Mouse (Mus musculus) erythroblast, adult 5-6 weeks (primary cell): Measurements from ENCODE around the gene Prlhr. TPM values are rescaled to one million over a fixed set of nuclear protein-coding genes. Genes with fewer than 3 reads are reported as not detected.

Source experiments
- ATAC-seq: replicated peaks from 2 replicates; pipeline ENCODE4 v1.8.0; 2016; ENCODE audit warnings: moderate number of reproducible peaks, mild to moderate bottlenecking, moderate TSS enrichment, inconsistent platforms; ENCODE audit not compliant: poor library complexity, low FRiP score, severe bottlenecking
- total RNA-seq, 2 experiments: library from RNA; stranded (forward) in 1 of 2; stranded (reverse) in 1 of 2; fragments of 150-400 nt in 1 of 2; fragments of 200-764, 138-1000 nt in 1 of 2; gene quantifications; 2 replicates each; pipeline versions ENCODE4 v1.2.3 to v1.2.4; 2015 to 2017; ENCODE audit warnings: low replicate concordance in 2 of 2

The Prlhr gene
- total RNA-seq (2015; ENCODE audit: low replicate concordance) = not detected in 2 replicates
- not detected in 2 replicates for total RNA-seq (2017; ENCODE audit: low replicate concordance)

- no peak for ATAC-seq
These were observed at the start of gene Prlhr for GRCm38 (mm10) chr19:60468254-60468762. Gene Prlhr (minus strand): TSS chr19:60468304.

GRCm38 (mm10) chr19:60515064-60515463 lies 47.0 kb upstream of the Prlhr start:
- no peak for ATAC-seq

GRCm38 (mm10) chr19:60513431-60513830 lies 45.3 kb upstream of the Prlhr start:
- no peak for ATAC-seq

DNA sequence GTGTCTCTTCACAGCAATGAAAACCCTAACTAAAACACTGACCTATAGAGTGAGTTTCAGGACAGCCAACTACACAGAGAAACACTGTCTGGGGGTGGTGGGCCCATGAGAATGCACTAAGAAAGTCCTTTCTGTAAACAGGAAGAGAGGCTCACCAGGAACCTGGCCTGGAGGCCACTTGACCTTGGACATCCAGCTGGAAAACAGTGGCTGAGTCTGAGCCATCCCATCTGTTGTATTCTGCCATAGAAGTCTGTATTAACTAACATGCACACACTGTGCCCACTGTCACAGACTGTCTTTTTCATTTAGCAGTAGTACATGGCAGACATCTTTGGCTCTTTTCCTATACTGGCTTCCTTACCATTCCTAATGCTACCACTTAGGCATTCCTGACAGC lies 32.1 kb upstream of the Prlhr start:
- ATAC-seq = no peak

DNA sequence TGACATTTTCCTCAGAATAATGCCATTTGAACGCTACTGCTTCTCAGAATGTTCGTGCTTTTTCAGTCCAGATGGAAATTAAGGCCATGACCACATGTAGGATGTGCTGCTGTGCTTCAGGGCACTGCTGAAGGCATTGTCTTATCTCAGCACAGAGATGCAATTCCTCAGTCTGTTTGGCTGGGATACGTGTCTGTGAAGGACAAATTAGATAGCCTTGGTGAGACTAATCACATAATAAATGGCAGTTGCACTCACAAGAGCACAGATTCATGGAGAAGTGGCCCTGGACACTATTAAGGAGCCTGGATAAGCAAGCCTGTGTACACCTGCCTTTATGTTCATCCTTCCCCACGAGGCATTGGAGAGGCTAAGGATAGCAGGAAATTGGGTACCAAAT lies 29.1 kb upstream of the Prlhr start:
- no peak for ATAC-seq

- no peak for ATAC-seq
These were observed 27.7 kb upstream of the Prlhr start for GRCm38 (mm10) chr19:60495772-60496171.

- no peak for ATAC-seq
These were observed 21.5 kb upstream of the Prlhr start for GRCm38 (mm10) chr19:60489566-60489965.

DNA sequence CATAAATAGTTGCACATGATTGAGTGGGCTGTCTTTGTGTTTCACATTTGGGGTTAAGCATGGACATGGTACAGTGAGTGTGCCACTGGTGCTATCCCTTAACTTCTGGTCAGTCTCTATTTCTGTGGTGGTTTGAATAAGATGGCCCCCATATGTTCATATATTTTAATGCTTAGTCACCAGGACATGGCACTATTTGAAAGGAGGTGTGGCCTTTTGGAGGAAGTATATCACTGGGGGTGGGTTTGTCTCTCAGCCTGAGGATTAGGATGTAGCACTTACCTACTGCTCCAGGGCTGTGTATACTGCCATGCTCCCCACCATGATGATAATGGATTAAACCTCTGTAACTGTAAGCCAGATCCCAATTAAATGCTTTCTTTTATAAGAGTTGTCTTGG lies 17.2 kb upstream of the Prlhr start:
- no peak for ATAC-seq

GRCm38 (mm10) chr19:60478859-60479258 lies 10.8 kb upstream of the Prlhr start:
- ATAC-seq = no peak

DNA sequence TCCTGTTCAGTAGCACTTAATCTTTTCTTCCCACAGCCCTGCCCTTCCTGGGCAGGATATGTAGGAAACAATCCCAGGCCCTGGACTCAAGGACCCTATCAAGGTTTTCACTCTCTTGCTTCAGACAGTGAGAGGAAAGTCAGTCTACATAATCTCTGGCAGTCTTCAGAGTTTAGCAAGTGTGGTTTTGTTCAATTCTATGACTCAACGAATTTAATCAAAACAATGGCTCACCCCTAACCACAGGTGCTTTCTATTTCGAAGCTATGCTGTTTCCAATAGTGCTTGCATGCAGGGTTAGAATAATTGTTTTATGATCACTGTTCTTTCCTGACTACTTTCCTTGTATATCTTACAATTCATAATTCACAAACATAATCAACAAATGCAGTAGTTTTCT lies 9.7 kb upstream of the Prlhr start:
- no peak for ATAC-seq

DNA sequence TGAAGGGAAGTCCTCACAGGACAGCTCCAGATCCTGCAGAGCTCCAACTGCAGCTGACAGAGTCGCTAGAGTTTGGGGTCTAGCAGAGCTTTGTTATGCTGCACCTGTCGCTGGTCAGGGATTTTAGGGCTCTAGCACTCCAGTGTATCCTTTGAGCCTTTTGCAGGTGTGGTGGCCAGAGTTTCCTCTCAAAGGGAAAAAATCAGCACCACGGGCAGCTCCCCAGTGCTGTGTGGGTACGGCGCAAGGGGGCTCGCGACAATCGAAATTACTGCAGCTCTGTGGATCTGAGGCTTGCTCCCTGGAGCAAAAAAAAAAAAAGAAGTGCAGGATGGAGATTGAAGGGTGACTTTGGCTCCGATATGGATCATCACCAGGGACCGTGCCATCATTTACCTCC lies 742 bp upstream of the Prlhr start:
- no peak for ATAC-seq

DNA sequence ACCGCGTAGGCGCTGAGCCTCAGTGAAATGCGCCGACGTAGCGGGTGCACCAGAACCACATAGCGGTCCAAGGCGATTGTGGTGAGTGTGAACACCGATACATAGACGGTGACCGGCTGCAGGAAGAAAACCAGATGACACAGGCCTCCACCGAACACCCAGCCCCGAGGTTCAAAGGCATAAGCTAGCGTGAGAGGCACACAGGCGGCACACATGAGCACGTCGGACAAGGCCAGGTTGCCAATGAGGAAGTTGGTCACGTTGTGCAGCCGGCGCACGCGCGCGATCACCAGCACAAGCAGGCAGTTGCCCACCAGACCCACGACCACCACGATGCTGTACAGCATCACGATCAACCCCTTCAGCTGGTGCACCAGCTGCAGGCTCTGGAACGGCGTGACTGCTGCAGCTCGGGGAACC lies 506 bp downstream of the Prlhr start:
- ATAC-seq = no peak

GRCm38 (mm10) chr19:60466953-60467570 lies 1.0 kb downstream of the Prlhr start:
- peak; percentile 72 for ATAC-seq

GRCm38 (mm10) chr19:60465726-60466125 lies 2.4 kb downstream of the Prlhr start:
- no peak for ATAC-seq

DNA sequence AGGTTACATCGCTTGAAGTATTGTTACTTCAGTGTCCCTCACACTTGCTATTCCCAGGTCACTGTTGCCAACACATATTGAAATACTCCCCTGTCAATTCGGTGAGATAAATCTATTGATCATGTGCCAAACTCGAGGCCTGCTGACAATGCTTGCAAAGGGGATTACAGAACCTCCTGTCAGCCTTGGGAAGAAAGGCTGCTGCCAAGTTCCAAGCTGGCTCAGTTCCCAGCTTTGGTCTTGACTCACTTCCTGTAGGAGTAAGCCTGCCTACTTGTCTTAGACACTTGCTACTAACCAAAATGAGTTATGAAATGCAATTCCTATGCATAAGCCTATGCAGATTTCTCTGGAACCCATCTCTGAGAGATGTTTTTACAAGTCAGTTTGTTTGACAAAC lies 4.2 kb downstream of the Prlhr start:
- no peak for ATAC-seq

DNA sequence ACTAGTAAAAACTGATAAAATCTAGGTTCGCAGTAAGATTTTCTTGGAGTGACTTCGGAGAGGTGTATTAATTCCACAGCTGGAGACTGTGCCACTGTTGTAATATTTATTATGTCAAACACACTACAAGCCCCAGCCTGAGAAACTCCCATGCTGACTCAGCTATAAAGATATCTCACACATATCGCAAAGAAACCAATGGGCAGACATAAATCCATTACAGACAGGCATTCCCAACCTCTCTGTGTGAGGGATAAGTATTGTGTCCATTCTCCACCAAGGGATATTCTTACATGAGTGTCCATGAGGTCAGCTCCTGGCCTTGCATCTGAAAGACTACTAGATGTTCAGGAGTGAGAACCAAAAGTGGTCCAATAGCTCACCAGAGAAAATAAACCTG lies 4.7 kb downstream of the Prlhr start:
- ATAC-seq = no peak

GRCm38 (mm10) chr19:60461476-60461875 lies 6.6 kb downstream of the Prlhr start:
- no peak for ATAC-seq

DNA sequence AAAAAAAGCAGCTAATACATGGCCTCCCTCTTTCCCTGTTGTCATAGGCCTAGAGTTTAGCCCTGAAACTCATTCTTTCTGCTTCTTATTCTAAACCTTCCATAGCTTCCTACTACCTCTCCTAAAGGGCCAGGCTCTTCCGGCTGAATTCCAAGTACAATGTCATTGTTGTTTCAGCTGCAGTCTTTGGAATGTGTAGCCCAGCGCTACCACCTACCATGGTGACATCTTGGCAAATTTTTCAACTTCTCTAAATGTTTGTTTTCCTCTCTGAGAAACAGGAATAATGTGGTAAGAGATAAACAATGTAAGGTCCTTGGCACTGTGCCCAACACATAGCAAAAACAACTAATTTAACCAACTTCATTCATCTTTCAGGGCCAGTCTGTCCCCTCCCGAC lies 8.4 kb downstream of the Prlhr start:
- ATAC-seq = no peak

GRCm38 (mm10) chr19:60459071-60459470 lies 9.0 kb downstream of the Prlhr start:
- no peak for ATAC-seq

DNA sequence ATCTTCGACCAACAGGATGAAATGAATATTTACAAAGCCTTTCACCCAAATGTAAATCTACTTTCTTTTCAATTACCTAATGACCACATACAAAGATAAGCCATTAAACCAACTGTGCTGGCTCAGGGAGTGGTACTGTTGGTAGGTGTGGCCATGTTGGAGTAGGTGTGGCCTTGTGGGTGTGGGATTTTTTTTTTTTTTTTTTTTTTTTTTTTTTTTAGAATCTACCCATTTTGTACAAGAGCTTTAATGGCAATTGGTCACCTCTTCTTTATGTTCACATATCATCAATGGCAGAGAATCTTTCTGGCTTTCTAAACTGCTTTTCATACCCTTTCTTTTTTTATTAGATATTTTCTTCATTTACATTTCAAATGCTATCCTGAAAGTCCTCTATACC lies 12.3 kb downstream of the Prlhr start:
- ATAC-seq = no peak

GRCm38 (mm10) chr19:60440531-60440930 lies 27.6 kb downstream of the Prlhr start:
- no peak for ATAC-seq

DNA sequence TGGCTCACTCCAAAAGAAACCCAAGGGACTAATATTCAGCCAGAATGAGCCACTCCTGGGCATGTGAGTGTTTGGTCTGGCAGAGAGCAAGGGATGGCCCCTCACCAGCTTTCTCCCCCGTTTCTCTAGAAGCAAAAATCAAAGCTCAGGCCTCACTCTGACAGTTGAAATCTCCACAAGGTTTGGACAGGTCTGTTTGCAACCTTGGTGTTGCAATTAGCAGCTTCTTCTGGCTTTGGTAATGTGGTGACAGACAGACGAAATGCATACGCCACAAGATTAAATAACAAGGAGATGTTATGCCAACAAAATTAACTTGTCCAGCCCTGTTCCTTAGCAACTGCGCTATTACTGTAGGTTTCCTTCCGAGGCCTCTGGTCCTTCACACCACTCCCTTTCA lies 28.0 kb downstream of the Prlhr start:
- no peak for ATAC-seq
